Mouse (Mus musculus) heart, embryonic 15.5 days (tissue): Measurements from ENCODE around the gene Insc. TPM values are rescaled to one million over a fixed set of nuclear protein-coding genes. Genes with fewer than 3 reads are reported as not detected.

ENCODE experiments used
- ATAC-seq: fragments of 200-750 bp; cut with Nextera tagmentation; replicated peaks from 2 replicates; pipeline ENCODE4 v1.8.0; 2017; ENCODE audit warnings: low read depth, moderate TSS enrichment; ENCODE audit not compliant: insufficient number of reproducible peaks, insufficient read depth, low FRiP score
- H3K27ac ChIP-seq: fragments of 300-500 bp; sonication (generic); 2 replicates; pipeline ENCODE4 v1.5.1; 2015; ENCODE audit warnings: mild to moderate bottlenecking, inconsistent platforms
- H3K27me3 ChIP-seq: fragments of 300-500 bp; sonication (generic); 2 replicates; pipeline ENCODE4 v1.6.1; 2015; ENCODE audit warnings: inconsistent platforms
- H3K36me3 ChIP-seq: fragments of 300-500 bp; sonication (generic); 2 replicates; pipeline ENCODE4 v1.6.1; 2015; ENCODE audit warnings: mild to moderate bottlenecking, inconsistent platforms
- H3K4me1 ChIP-seq: fragments of 300-500 bp; sonication (generic); replicated peaks from 2 replicates; pipeline ENCODE4 v1.6.1; 2015; ENCODE audit warnings: inconsistent platforms
- H3K4me2 ChIP-seq: fragments of 300-500 bp; sonication (generic); 2 replicates; pipeline ENCODE4 v1.6.1; 2015; ENCODE audit warnings: inconsistent platforms, mild to moderate bottlenecking, moderate library complexity
- H3K4me3 ChIP-seq: fragments of 300-500 bp; sonication (generic); 2 replicates; pipeline ENCODE4 v1.5.1; 2015; ENCODE audit warnings: mild to moderate bottlenecking, inconsistent platforms
- H3K9ac ChIP-seq: fragments of 300-500 bp; sonication (generic); 2 replicates; pipeline ENCODE4 v1.6.1; 2015; ENCODE audit warnings: mild to moderate bottlenecking, inconsistent platforms
- H3K9me3 ChIP-seq: fragments of 300-500 bp; sonication (generic); replicated peaks from 2 replicates; pipeline ENCODE4 v1.6.1; 2016; ENCODE audit warnings: inconsistent platforms
- WGBS: fragments of 180-500 bp; shearing (Covaris S2); methylation state at CpG from one replicate; pipeline ENCODE4 v1.1.7; 2015; ENCODE audit warnings: mixed read lengths; 5-methylcytosine and 5-hydroxymethylcytosine counted together
- polyA plus RNA-seq: library from polyadenylated mRNA; unstranded; fragments of >200 nt; fragmentation: Nextera tagmentation; extraction: Ambion mirVana; gene quantifications from 2 replicates; pipeline ENCODE4 v1.2.1, GENCODE M21; 2015

Gene Insc
- polyA plus RNA-seq, 1 experiment from 2014 or later, result 6.4 TPM

DNA sequence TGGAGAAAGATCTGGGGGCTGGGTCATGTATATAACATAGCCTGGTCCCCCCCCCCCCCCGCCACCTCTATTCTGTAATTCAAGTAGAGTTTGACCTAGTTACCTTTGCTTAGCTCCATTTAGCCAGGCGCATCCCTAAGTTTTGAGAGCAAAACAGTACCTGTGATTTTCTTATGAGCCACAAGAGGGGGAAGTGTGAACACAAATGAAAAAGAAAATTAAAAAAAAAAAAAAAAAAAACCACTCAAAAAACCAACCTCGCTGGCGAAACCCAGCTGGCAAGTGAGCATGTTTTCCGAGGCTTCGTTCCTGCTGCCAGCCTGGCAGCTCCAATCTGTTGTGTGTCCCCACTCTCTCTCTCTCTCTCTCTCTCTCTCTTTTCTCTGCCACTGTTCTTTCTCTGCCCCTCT, 130.5 kb downstream of the Insc start:
- no peak for ATAC-seq
- Histone ChIP-seq H3K27me3 (no peaks in the 10 kb centered on the region), H3K9me3 (no peaks in the 10 kb centered on the region), H3K4me3 (no peak overlapping the region), H3K9ac (no peak overlapping the region), H3K4me1 (peaks cover 9% of the 10 kb centered on the region), H3K4me2 (peak overlapping the region; percentile 40), H3K36me3 (no peaks in the 10 kb centered on the region), H3K27ac (no peak overlapping the region)
- WGBS, result 26% methylated on average over 6 of the region's 6 CpGs

DNA sequence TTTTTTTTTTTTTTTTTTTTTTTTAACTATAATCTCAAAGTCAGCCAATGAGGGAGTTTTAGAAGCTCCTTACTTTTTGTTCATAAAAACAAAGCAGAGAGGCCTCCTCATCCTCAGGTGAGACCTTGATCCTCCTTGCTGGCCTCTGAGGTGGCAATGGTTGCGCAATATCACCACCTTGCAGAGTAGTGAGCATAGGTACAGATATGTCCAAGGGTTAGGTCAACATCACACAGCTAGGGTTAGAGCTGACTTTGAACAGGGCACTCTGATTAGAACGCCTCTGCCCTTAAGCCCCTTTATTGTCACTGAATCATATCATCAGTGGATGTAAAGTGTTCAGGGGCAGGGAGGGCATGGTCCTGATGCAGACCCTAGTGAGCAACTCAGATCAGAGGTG, 131.1 kb downstream of the Insc start:
- H3K4me2 ChIP-seq, result no peak overlapping the region
- ATAC-seq, result no peak
- no peaks in the 10 kb centered on the region for H3K36me3 ChIP-seq
- 79% methylated on average over 2 of the region's 2 CpGs for WGBS
- H3K27ac ChIP-seq, result no peak overlapping the region
- no peak overlapping the region for H3K4me3 ChIP-seq
- H3K27me3 ChIP-seq, result no peaks in the 10 kb centered on the region
- no peak overlapping the region for H3K9ac ChIP-seq
- no peaks in the 10 kb centered on the region for H3K9me3 ChIP-seq
- H3K4me1 ChIP-seq, result peaks cover 9% of the 10 kb centered on the region

DNA sequence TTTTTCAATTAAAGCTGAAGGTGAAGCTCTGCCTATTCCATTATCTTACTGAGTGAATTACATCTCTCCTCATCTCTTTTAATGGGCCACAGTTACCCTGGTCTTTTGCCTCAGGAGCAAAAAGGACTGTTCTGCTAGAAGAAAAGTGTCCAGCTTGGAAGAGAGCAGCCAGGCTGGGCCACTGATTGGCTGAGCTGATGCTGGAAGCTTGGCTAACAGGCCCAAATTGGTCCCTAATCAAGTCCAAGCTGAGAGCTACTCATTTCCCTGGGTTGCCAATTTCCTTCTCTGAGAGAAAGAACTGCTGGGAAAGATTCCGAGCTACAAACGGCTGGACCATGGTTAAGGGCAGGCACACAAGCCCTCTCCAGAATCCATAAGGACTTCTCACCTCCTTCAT, 140.1 kb downstream of the Insc start:
- 84% methylated on average over 2 of the region's 2 CpGs for WGBS
- H3K36me3 ChIP-seq, result no peaks in the 10 kb centered on the region
- no peaks in the 10 kb centered on the region for H3K9me3 ChIP-seq
- no peak overlapping the region for H3K9ac ChIP-seq
- H3K27ac ChIP-seq, result no peak overlapping the region
- H3K4me1 ChIP-seq, result no peaks in the 10 kb centered on the region
- H3K4me3 ChIP-seq, result no peak overlapping the region
- no peaks in the 10 kb centered on the region for H3K27me3 ChIP-seq
- H3K4me2 ChIP-seq, result no peak overlapping the region
- ATAC-seq, result no peak

DNA sequence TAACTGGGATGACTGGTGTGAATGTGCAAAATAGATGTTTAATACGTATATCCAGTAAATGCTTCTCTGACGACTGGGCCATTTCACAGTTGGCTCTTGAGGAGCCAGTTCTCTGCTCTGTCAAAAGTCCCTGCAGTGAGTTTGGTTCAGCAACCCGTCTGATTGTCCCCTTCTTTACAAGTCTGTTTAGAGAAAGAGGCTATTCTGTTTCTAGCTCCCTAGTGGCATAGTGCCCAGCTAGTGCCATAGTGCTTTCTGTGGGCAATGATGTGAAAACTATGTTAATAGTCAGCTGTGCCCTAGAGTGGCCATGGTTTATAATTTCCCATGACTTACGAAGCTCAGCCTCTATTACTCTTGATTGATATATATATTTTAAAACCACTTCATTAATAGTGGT, 143.4 kb downstream of the Insc start:
- Histone ChIP-seq H3K9ac (no peak overlapping the region), H3K36me3 (no peaks in the 10 kb centered on the region), H3K4me1 (no peaks in the 10 kb centered on the region), H3K27ac (no peak overlapping the region), H3K4me3 (no peak overlapping the region), H3K9me3 (no peaks in the 10 kb centered on the region), H3K4me2 (no peak overlapping the region), H3K27me3 (no peaks in the 10 kb centered on the region)
- WGBS, result 77% methylated on average over 4 of the region's 4 CpGs
- ATAC-seq, result no peak

DNA sequence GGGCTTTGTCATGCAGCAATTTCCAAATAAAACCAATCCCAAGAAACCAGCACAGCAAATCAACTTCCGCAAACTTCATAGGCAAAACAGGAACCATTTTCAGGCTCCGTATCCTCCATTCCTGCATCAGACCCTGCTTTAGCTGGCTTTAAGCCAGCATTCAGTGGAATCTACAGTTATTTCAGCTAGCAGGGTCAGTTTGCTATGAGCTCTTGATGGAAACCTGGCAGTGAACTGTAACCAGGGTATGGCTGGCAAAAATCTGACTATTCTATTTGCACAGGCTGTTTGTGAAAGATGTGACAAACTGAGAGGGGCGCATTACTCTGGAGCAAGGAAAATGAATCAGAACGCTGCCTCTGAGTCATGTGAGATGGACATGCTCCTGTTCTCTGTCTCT, 146.7 kb downstream of the Insc start:
- H3K36me3 ChIP-seq, result no peaks in the 10 kb centered on the region
- no peak overlapping the region for H3K9ac ChIP-seq
- H3K9me3 ChIP-seq, result no peaks in the 10 kb centered on the region
- no peak overlapping the region for H3K4me3 ChIP-seq
- no peak for ATAC-seq
- H3K4me2 ChIP-seq, result no peak overlapping the region
- no peak overlapping the region for H3K27ac ChIP-seq
- H3K4me1 ChIP-seq, result no peaks in the 10 kb centered on the region
- WGBS, result 75% methylated on average over 4 of the region's 4 CpGs
- no peaks in the 10 kb centered on the region for H3K27me3 ChIP-seq

DNA sequence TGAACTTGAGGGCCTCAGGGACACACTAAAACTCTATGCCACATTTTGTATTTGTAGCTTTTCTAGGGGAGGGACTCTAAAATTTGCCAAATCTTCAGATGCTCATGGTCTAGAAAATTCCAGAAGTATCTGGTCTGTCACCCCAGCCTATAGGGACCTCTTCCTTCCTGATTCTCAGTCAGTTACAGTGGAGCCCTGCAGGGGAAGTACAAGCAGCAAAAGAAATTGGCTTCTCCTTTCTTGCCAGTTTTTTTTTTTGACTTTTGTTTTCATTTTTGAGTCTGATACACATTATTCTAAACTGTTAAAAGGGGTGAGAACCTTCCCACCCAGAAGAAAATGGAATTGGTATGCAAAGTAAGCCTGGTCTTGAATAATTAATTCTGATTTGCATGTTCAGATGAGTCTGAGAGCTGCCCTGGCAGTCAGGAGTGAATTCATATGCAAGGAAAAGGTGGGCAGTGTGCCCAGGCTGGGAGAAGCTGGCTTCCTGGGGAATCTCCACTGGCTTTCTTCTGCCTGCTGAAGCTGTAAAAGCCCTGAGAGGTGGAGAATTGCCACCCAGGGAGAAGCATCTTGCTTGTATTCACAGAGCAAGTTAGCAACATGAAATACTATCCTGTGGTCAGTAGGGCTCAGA, 149.2 kb downstream of the Insc start:
- no peaks in the 10 kb centered on the region for H3K27me3 ChIP-seq
- H3K4me2 ChIP-seq, result no peak overlapping the region
- H3K9me3 ChIP-seq, result no peaks in the 10 kb centered on the region
- no peak for ATAC-seq
- no peaks in the 10 kb centered on the region for H3K36me3 ChIP-seq
- H3K4me1 ChIP-seq, result no peaks in the 10 kb centered on the region
- H3K27ac ChIP-seq, result no peak overlapping the region
- no peak overlapping the region for H3K9ac ChIP-seq
- no peak overlapping the region for H3K4me3 ChIP-seq

DNA sequence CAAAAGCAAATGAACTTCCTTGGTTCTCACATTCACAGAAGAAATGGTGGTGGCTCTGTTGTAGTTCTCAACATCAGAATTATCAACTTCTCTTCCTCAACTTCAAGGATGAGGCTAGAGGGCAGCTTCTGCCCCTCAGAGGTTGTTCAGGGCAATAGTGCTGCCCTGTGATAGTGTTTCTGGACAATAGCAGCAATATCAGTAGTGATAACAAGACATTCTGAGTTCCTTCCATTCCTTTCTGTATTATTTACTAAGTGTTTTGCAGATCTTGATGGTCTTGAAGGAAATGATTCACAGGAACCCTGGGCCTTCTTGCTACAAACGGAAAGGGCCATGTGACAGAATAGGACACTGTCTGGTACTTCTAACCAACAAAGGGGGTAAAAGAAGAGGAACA, 150.4 kb downstream of the Insc start:
- WGBS, result 64% methylated on average over 1 of the region's 1 CpGs

DNA sequence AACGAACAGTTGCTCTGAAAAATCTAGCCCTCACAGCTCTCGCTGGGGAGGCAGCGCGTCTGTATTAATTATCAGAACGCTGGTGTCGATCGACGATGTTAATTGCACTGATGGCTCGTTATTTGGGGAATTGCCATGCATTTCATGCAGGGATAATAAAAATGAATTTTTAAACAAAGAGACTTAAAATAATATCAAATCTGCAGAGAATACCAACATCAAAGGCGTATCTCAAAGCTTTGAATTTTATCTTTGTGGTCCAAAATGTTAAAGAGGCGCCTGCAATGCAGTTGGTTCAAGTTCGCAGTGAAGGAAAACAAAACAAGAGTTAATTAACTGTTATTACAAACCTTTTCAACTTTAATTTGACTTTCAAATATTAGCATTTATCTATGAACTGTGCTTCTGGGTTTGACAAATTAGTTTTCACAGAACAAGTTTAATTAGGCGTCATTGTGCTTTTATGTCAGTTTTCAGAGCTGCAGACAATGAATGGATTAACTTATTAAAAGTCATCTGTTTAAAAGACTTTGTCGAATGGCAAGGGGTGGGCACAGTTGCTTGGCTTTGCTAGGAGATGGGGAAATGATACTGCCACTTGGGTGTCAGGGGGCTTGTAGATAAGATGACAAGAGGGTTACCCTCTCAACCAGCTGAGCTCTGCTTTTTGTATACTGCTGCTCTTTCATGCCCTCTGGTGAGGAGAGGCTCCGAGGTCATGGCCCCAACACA, 153.6 kb downstream of the Insc start:
- no peaks in the 10 kb centered on the region for H3K27me3 ChIP-seq
- H3K4me3 ChIP-seq, result no peak overlapping the region
- 79% methylated on average over 15 of the region's 15 CpGs for WGBS
- no peak overlapping the region for H3K4me2 ChIP-seq
- no peaks in the 10 kb centered on the region for H3K9me3 ChIP-seq
- H3K36me3 ChIP-seq, result no peaks in the 10 kb centered on the region
- ATAC-seq, result no peak
- no peak overlapping the region for H3K9ac ChIP-seq
- H3K4me1 ChIP-seq, result no peaks in the 10 kb centered on the region
- no peak overlapping the region for H3K27ac ChIP-seq

More for the DNA sequence above, 150.4 kb downstream of the Insc start:
- Histone ChIP-seq H3K36me3 (no peaks in the 10 kb centered on the region), H3K27ac (no peak overlapping the region), H3K9me3 (no peaks in the 10 kb centered on the region), H3K4me1 (no peaks in the 10 kb centered on the region), H3K27me3 (no peaks in the 10 kb centered on the region), H3K4me3 (no peak overlapping the region), H3K4me2 (no peak overlapping the region), H3K9ac (no peak overlapping the region)
- ATAC-seq, result no peak

Other genes starting within 250 kb of the Insc start
- 1.6 and 1.8 TPM in 2 replicates for gene Cyp2r1, start 180.7 kb upstream of the Insc start, polyA plus RNA-seq
- gene Calca, start 107.3 kb upstream of the Insc start, polyA plus RNA-seq, result 3.7 and 4.7 TPM in 2 replicates
- gene Calcb, start 25.1 kb upstream of the Insc start, polyA plus RNA-seq, result 0.30 and 0.93 TPM in 2 replicates